Mouse (Mus musculus) cerebellum, adult 11-12 months (tissue): ENCODE data around the gene Olfr1307.

ENCODE experiments used
- DNase-seq: peaks from one replicate; pipeline ENCODE4 v3.0.0; 2022

The Olfr1307 gene

GRCm38 (mm10) chr2:111949340-111949739 lies at the start of gene Olfr1307:
TSS of gene Olfr1307 (minus strand) at chr2:111949440.
- DNase-seq: no peak

DNA sequence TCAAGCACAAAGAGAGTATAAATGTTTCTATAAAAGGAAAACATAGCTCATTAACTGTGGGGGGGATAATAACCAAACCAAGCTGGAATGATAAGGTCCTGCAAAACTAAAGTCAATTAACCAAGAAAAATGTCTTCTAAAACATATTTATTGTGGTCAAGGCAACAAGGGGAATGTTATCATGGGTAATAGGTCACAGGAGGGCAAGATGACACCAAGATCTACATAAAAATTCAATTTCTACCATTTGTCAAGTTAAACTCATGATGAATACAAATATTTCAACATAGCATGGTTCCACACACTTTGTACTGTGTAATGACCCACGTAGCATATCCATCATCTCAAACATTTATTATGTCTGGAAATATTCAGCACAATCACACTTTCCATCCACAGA lies 40.9 kb upstream of the Olfr1307 start, which contains the start of gene Olfr1309:
Gene Olfr1309 (minus strand): TSS at position 101 of the 400 bp plus-strand sequence.
- DNase-seq: no peak

- no peak for DNase-seq
Measured at GRCm38 (mm10) chr2:111964844-111965243, 15.6 kb upstream of the Olfr1307 start, which contains the start of gene Olfr1308. TSS of gene Olfr1308 (minus strand) at chr2:111964944.

GRCm38 (mm10) chr2:111916171-111916570 lies 33.1 kb downstream of the Olfr1307 start, which contains the start of gene Olfr1306:
TSS of gene Olfr1306 (minus strand) at chr2:111916271.
- DNase-seq: no peak
